Comparison of ENCODE assay signal across 8 mouse cellular contexts in genomic region chr13:100492061-100492787, GRCm38 (mm10). TPM values are rescaled to one million over a fixed set of nuclear protein-coding genes. Genes with fewer than 3 reads are reported as not detected.
DNase-seq lines count a peak whose midpoint lies in the region; ATAC-seq and TF ChIP-seq lines count a peak whose summit lies in the region.

Gene Gtf2h2 (minus strand): TSS chr13:100492579.

- H3K27me3 ChIP-seq in E14TG2a.4 (ENCODE audit: insufficient read depth, low read length): no peaks in the 10 kb centered on the region
- no peaks in the 10 kb centered on the region for H3K27me3 ChIP-seq in forebrain, embryonic 13.5 days
- no peaks in the 10 kb centered on the region for H3K27me3 ChIP-seq in liver, postnatal 0 days (ENCODE audit: insufficient read depth, low read length)
- H3K27me3 ChIP-seq in neural tube, embryonic 14.5 days (ENCODE audit: control insufficient read depth, insufficient read depth, low read length): no peaks in the 10 kb centered on the region

- peak within 1 kb of the TSS; percentile 76 for H3K4me2 ChIP-seq in forebrain, embryonic 13.5 days
- H3K4me2 ChIP-seq in liver, postnatal 0 days (ENCODE audit: low read depth, low read length): peak within 1 kb of the TSS; percentile 82
- H3K4me2 ChIP-seq in neural tube, embryonic 14.5 days (ENCODE audit: low read depth, low read length): peak within 1 kb of the TSS; percentile 61

- TF ChIP-seq CTCF in E14TG2a.4 (conservative IDR thresholded peaks at IDR 0.05; ENCODE audit: low read length): peak; percentile 92
- TF ChIP-seq CTCF in liver, postnatal 0 days (IDR thresholded peaks at IDR 0.05; ENCODE audit: low read depth): peak; percentile 99

- H3K36me3 ChIP-seq in E14TG2a.4 (ENCODE audit: insufficient read depth, low read length): peaks cover 25% of the 10 kb centered on the region
- H3K36me3 ChIP-seq in forebrain, embryonic 13.5 days (ENCODE audit: poor library complexity, severe bottlenecking): peaks cover 16% of the 10 kb centered on the region
- H3K36me3 ChIP-seq in liver, postnatal 0 days (replicated peaks; ENCODE audit: insufficient read depth, low read length): peaks cover 10% of the 10 kb centered on the region
- H3K36me3 ChIP-seq in neural tube, embryonic 14.5 days (ENCODE audit: control insufficient read depth, insufficient read depth, low read length): peaks cover 10% of the 10 kb centered on the region; the same call in 1 of the 2 replicates

- H3K27ac ChIP-seq in forebrain, embryonic 13.5 days: peak within 1 kb of the TSS; percentile 84
- H3K27ac ChIP-seq in liver, postnatal 0 days (ENCODE audit: low read depth): peak within 1 kb of the TSS; percentile 83
- H3K27ac ChIP-seq in neural tube, embryonic 14.5 days (ENCODE audit: low read depth, low read length): peak within 1 kb of the TSS; percentile 85

- H3K9me3 ChIP-seq in E14TG2a.4 (ENCODE audit: low read length): no peaks in the 10 kb centered on the region
- H3K9me3 ChIP-seq in forebrain, embryonic 13.5 days (replicated peaks): no peaks in the 10 kb centered on the region
- H3K9me3 ChIP-seq in liver, postnatal 0 days (ENCODE audit: low read length): no peaks in the 10 kb centered on the region
- H3K9me3 ChIP-seq in neural tube, embryonic 14.5 days (ENCODE audit: control insufficient read depth, low read length): no peaks in the 10 kb centered on the region

- peak within 1 kb of the TSS; percentile 88 for H3K9ac ChIP-seq in forebrain, embryonic 13.5 days
- peak within 1 kb of the TSS; percentile 93 for H3K9ac ChIP-seq in liver, postnatal 0 days (replicated peaks)
- peak within 1 kb of the TSS; percentile 74 for H3K9ac ChIP-seq in neural tube, embryonic 14.5 days (replicated peaks; ENCODE audit: low read depth, low read length)

- WGBS in forebrain, embryonic 13.5 days: under 1% methylated on average over 51 of the region's 51 CpGs
- under 1% methylated on average over 51 of the region's 51 CpGs for WGBS in large intestine, adult 2 months
- WGBS in liver, postnatal 0 days (ENCODE audit: insufficient replicate concordance): under 1% methylated on average over 44 of the region's 51 CpGs
- WGBS in neural tube, embryonic 14.5 days: under 1% methylated on average over 51 of the region's 51 CpGs

- intact Hi-C loops in heart, postnatal 10 days (cut with DNase I): loop anchor here (2.0 to 10.0 kb wide), 4 partner anchors 105 to 367 kb away; partner anchors contain the start of genes Ak6, Marveld2, Rad17 and Smn1

- peak within 1 kb of the TSS; percentile 97 for H3K4me3 ChIP-seq in E14TG2a.4 (replicated peaks; ENCODE audit: low read length)
- H3K4me3 ChIP-seq in forebrain, embryonic 13.5 days: peak within 1 kb of the TSS; percentile 94
- peak within 1 kb of the TSS; percentile 98 for H3K4me3 ChIP-seq in liver, postnatal 0 days (ENCODE audit: low read depth, low read length)
- H3K4me3 ChIP-seq in neural tube, embryonic 14.5 days (ENCODE audit: low read depth, low read length): peak within 1 kb of the TSS; percentile 88

- peak; percentile 90 for ATAC-seq in forebrain, embryonic 13.5 days
- peak; percentile 81 for ATAC-seq in liver, postnatal 0 days
- peak; percentile 89 for ATAC-seq in neural tube, embryonic 14.5 days (ENCODE audit: low read depth)

- DNase-seq in c-Kit-positive CD71-positive TER-119-positive erythroid progenitor cells, embryonic 14.5 days (ENCODE audit: low spot score): peak; percentile 87
- DNase-seq in heart, postnatal 10 days: peak; percentile 87 to 93
- peak; percentile 67 for DNase-seq in large intestine, adult 2 months (ENCODE audit: low read depth, low spot score)
- DNase-seq in liver, postnatal 0 days: peak; percentile 90
- peak; percentile 93 for DNase-seq in testis, postnatal 10 days (ENCODE audit: low spot score)

- TF ChIP-seq EP300 in liver, postnatal 0 days (IDR thresholded peaks at IDR 0.05; ENCODE audit: low read depth): 0 out of 2 replicates have a peak, but pooled peaks have one; percentile 37

- peaks cover 10% of the 10 kb centered on the region for H3K4me1 ChIP-seq in E14TG2a.4 (replicated peaks; ENCODE audit: low read depth, low read length)
- H3K4me1 ChIP-seq in forebrain, embryonic 13.5 days: peaks cover 13% of the 10 kb centered on the region
- H3K4me1 ChIP-seq in liver, postnatal 0 days (ENCODE audit: insufficient read depth): peaks cover 20% of the 10 kb centered on the region
- peaks cover 6% of the 10 kb centered on the region for H3K4me1 ChIP-seq in neural tube, embryonic 14.5 days (ENCODE audit: control insufficient read depth, insufficient read depth, low read length)

RNA-seq across cellular contexts. Expression of gene Gtf2h2, which starts in this region (rescaled TPM):
- polyA plus RNA-seq in forebrain, embryonic 13.5 days (2015; fragmentation: Nextera tagmentation; extraction: Ambion mirVana): 72.1 and 77.1 TPM in 2 replicates
- 10 to 100 TPM; 22.6 to 25.2 TPM for total RNA-seq in heart, postnatal 10 days (2021)
- polyA plus RNA-seq in large intestine, adult 2 months (2012; rRNA removed): 15.4 and 21.1 TPM in 2 replicates
- 13.4 and 14.7 TPM in 2 replicates for polyA plus RNA-seq in liver, postnatal 0 days (2015; fragmentation: Nextera tagmentation; extraction: Ambion mirVana)
- 82.4 and 85.6 TPM in 2 replicates for polyA plus RNA-seq in neural tube, embryonic 14.5 days (2014; fragmentation: Nextera tagmentation; extraction: Ambion mirVana)

Comparison
In these comparisons a context has a peak if more than half of its experiments do, and no peak if none do; other contexts are left out.
1. Peak in every context shown above with its lines: DNase-seq, ATAC-seq, H3K4me3 ChIP-seq and H3K27ac ChIP-seq.